ENCODE assay signal across 13 mouse cellular contexts in the genomic region with DNA sequence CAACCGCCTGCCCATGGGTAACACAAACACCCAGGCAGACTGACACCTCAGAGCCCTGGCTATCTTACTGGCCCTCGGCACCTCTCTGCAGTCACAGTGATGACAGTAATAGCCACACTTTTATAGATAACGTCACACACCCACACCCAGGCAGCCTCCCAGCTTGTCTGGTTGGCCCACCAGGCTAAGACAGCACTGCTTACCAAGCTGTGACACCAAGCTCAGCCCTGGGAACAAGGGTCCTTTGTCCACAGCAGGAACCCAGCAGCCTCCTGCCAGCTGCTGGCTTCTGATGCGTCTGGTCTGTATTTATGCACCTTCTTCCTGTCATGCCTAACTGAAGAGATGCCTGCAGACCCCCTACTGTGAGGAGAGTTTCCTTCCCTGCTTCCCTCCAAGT. TPM values are rescaled to one million over a fixed set of nuclear protein-coding genes. Genes with fewer than 3 reads are reported as not detected.
DNase-seq lines count a peak whose midpoint lies in the region; ATAC-seq and TF ChIP-seq lines count a peak whose summit lies in the region.
"Had no signal": no experiment of that assay in that cellular context is flagged by ENCODE, and none has a peak within 500 bp of the region (broad histone marks: within the 10 kb centered on the region; RNA-seq: fewer than 3 reads in every experiment).

No protein-coding gene starts in this region.

- ATAC-seq in limb, embryonic 14.5 days (ENCODE audit: low FRiP score, low read depth), result no peak
- ATAC-seq in forebrain, embryonic 14.5 days, result no peak
- no peak for ATAC-seq in megakaryocyte progenitor cell, adult 5-6 weeks (replicated peaks; ENCODE audit: poor library complexity)

- H3K27me3 ChIP-seq in heart, embryonic 10.5 days (ENCODE audit: insufficient read depth, poor library complexity, severe bottlenecking), result peaks cover 31% of the 10 kb centered on the region
- H3K27me3 ChIP-seq in limb, embryonic 14.5 days (ENCODE audit: control insufficient read depth, insufficient read depth, low read length), result no peaks in the 10 kb centered on the region
- H3K27me3 ChIP-seq in forebrain, embryonic 14.5 days (replicated peaks; ENCODE audit: control insufficient read depth, insufficient read depth, low read length), result no peaks in the 10 kb centered on the region

- H3K27ac ChIP-seq in heart, embryonic 10.5 days, result peak overlapping the region; percentile 24; the same call in 1 of the 2 replicates
- H3K27ac ChIP-seq in limb, embryonic 14.5 days (replicated peaks; ENCODE audit: low read depth, low read length), result 0 out of 2 replicates have a peak overlapping the region, but pooled peaks have one; percentile 39
- no peak overlapping the region for H3K27ac ChIP-seq in forebrain, embryonic 14.5 days (ENCODE audit: low read depth, low read length)
- H3K27ac ChIP-seq: liver, embryonic 14.5 days had no signal

- peak; percentile 91 for DNase-seq in heart, embryonic 10.5 days (ENCODE audit: low spot score)
- DNase-seq in heart, adult 18-20 months, result no peak
- peak; percentile 34 for DNase-seq in layer of hippocampus, adult 9-11 months
- DNase-seq in layer of hippocampus, adult 8-10 months (ENCODE audit: low spot score in 2 of 2), result no peak
- DNase-seq in embryo, embryonic 10 days (ENCODE audit: low spot score), result peak; percentile 28
- peak; percentile 16 for DNase-seq in limb, embryonic 14.5 days (ENCODE audit: low spot score)
- no peak for DNase-seq in forebrain, embryonic 14.5 days (ENCODE audit: low spot score)
- DNase-seq: cerebellum, postnatal 10 days; kidney, postnatal 10 days; lung, postnatal 4 days; thymus, adult 18-20 months had no signal

- no peaks in the 10 kb centered on the region for H3K9me3 ChIP-seq in heart, embryonic 10.5 days
- H3K9me3 ChIP-seq in limb, embryonic 14.5 days (ENCODE audit: control insufficient read depth, low read length), result no peaks in the 10 kb centered on the region
- H3K9me3 ChIP-seq in forebrain, embryonic 14.5 days (replicated peaks; ENCODE audit: control insufficient read depth, low read length), result no peaks in the 10 kb centered on the region

- no peak overlapping the region for H3K9ac ChIP-seq in limb, embryonic 14.5 days (ENCODE audit: low read depth, low read length, severe bottlenecking)
- no peak overlapping the region for H3K9ac ChIP-seq in forebrain, embryonic 14.5 days (ENCODE audit: low read length)
- H3K9ac ChIP-seq: liver, embryonic 14.5 days had no signal

- peaks cover 50% of the 10 kb centered on the region for H3K4me1 ChIP-seq in heart, embryonic 10.5 days
- H3K4me1 ChIP-seq in limb, embryonic 14.5 days (ENCODE audit: control insufficient read depth, insufficient read depth, low read length), result peaks cover 24% of the 10 kb centered on the region
- no peaks in the 10 kb centered on the region; the same call in 1 of the 2 replicates for H3K4me1 ChIP-seq in forebrain, embryonic 14.5 days (ENCODE audit: control insufficient read depth, insufficient read depth, low read length)

- no peaks in the 10 kb centered on the region for H3K36me3 ChIP-seq in heart, embryonic 10.5 days
- no peaks in the 10 kb centered on the region for H3K36me3 ChIP-seq in limb, embryonic 14.5 days (ENCODE audit: control insufficient read depth, insufficient read depth, low read length)
- H3K36me3 ChIP-seq in forebrain, embryonic 14.5 days (ENCODE audit: control insufficient read depth, insufficient read depth, low read length), result no peaks in the 10 kb centered on the region

- H3K4me2 ChIP-seq in limb, embryonic 14.5 days (replicated peaks; ENCODE audit: low read depth, low read length, severe bottlenecking), result no peak overlapping the region
- H3K4me2 ChIP-seq in forebrain, embryonic 14.5 days (ENCODE audit: low read length), result no peak overlapping the region

- TF ChIP-seq POLR2A in limb, embryonic 14.5 days (IDR thresholded peaks at IDR 0.05; ENCODE audit: borderline replicate concordance, extremely low read depth, insufficient read depth, insufficient read length), result no peak

- no peak overlapping the region for H3K4me3 ChIP-seq in heart, embryonic 10.5 days
- no peak overlapping the region for H3K4me3 ChIP-seq in limb, embryonic 14.5 days (replicated peaks; ENCODE audit: low read length)
- no peak overlapping the region for H3K4me3 ChIP-seq in forebrain, embryonic 14.5 days (ENCODE audit: low read depth, low read length)

- WGBS in heart, embryonic 10.5 days, result 4% methylated on average over 4 of the region's 4 CpGs
- 36% methylated on average over 4 of the region's 4 CpGs for WGBS in limb, embryonic 14.5 days
- 54% methylated on average over 4 of the region's 4 CpGs for WGBS in forebrain, embryonic 14.5 days

RNA-seq across cellular contexts. Expression of a gene that starts 38.3 kb away (rescaled TPM):
- polyA plus RNA-seq in heart, embryonic 10.5 days (2016; fragmentation: Nextera tagmentation; extraction: Ambion mirVana), result 9.9 and 10.3 TPM in 2 replicates
- 10 to 100 TPM; 26.2 to 28.0 TPM for total RNA-seq in heart, adult 18-20 months (2021)
- 10 to 100 TPM; 29.6 to 50.2 (median 41.7) TPM for total RNA-seq in layer of hippocampus, adult 8-10 months (2022)
- 31.1 and 31.3 TPM in 2 replicates for polyA plus RNA-seq in limb, embryonic 14.5 days (2012; rRNA removed)
- polyA plus RNA-seq in limb, embryonic 14.5 days (2014; fragmentation: Nextera tagmentation; extraction: Ambion mirVana), result 14.2 and 15.0 TPM in 2 replicates
- 14.5 and 15.2 TPM in 2 replicates for polyA plus RNA-seq in forebrain, embryonic 14.5 days (2014; fragmentation: Nextera tagmentation; extraction: Ambion mirVana)
- 19.0 and 24.9 TPM in 2 replicates for total RNA-seq in megakaryocyte progenitor cell, adult 5-6 weeks (2015)
- total RNA-seq in megakaryocyte progenitor cell, adult 5-6 weeks (2017), result 26.7 and 29.6 TPM in 2 replicates

RNA-seq across cellular contexts. Expression of a gene that starts 46.2 kb away (rescaled TPM):
- 5.6 and 9.4 TPM in 2 replicates for polyA plus RNA-seq in heart, embryonic 10.5 days (2016; fragmentation: Nextera tagmentation; extraction: Ambion mirVana)
- total RNA-seq in heart, adult 18-20 months (2021), result 1 to 10 TPM; 2.1 to 2.2 TPM
- total RNA-seq in layer of hippocampus, adult 8-10 months (2022), result 10 to 100 TPM in 1 of 4 experiments, 1 to 10 TPM in 3; 7.6 to 12.4 (median 8.7) TPM
- 7.5 and 8.3 TPM in 2 replicates for polyA plus RNA-seq in limb, embryonic 14.5 days (2012; rRNA removed)
- polyA plus RNA-seq in limb, embryonic 14.5 days (2014; fragmentation: Nextera tagmentation; extraction: Ambion mirVana), result 7.6 and 8.5 TPM in 2 replicates
- 6.1 and 8.3 TPM in 2 replicates for polyA plus RNA-seq in forebrain, embryonic 14.5 days (2014; fragmentation: Nextera tagmentation; extraction: Ambion mirVana)
- 6.2 and 8.4 TPM in 2 replicates for total RNA-seq in megakaryocyte progenitor cell, adult 5-6 weeks (2015)
- 6.3 and 7.5 TPM in 2 replicates for total RNA-seq in megakaryocyte progenitor cell, adult 5-6 weeks (2017)

RNA-seq across cellular contexts. Expression of a gene that starts 58.5 kb away (rescaled TPM):
- polyA plus RNA-seq in heart, embryonic 10.5 days (2016; fragmentation: Nextera tagmentation; extraction: Ambion mirVana), result 4.6 and 7.2 TPM in 2 replicates
- total RNA-seq in heart, adult 18-20 months (2021), result 10 to 100 TPM; 73.5 to 83.6 TPM
- 10 to 100 TPM in 1 of 4 experiments, 1 to 10 TPM in 3; 4.8 to 11.1 (median 8.9) TPM for total RNA-seq in layer of hippocampus, adult 8-10 months (2022)
- 48.8 and 73.1 TPM in 2 replicates for polyA plus RNA-seq in limb, embryonic 14.5 days (2012; rRNA removed)
- 49.2 and 59.2 TPM in 2 replicates for polyA plus RNA-seq in limb, embryonic 14.5 days (2014; fragmentation: Nextera tagmentation; extraction: Ambion mirVana)
- 7.8 and 10.0 TPM in 2 replicates for polyA plus RNA-seq in forebrain, embryonic 14.5 days (2014; fragmentation: Nextera tagmentation; extraction: Ambion mirVana)
- not detected in 2 replicates for total RNA-seq in megakaryocyte progenitor cell, adult 5-6 weeks (2015)
- not detected in 2 replicates for total RNA-seq in megakaryocyte progenitor cell, adult 5-6 weeks (2017)

Comparison
In these comparisons a context has a peak if more than half of its experiments do, and no peak if none do; other contexts are left out.
1. DNase-seq: peak in heart, embryonic 10.5 days (single experiment), layer of hippocampus, adult 9-11 months (single experiment), embryo, embryonic 10 days (single experiment) and limb, embryonic 14.5 days (single experiment); none in heart, adult 18-20 months (0 of 2), layer of hippocampus, adult 8-10 months (0 of 2) and forebrain, embryonic 14.5 days (single experiment).
2. RNA of a gene that starts 58.5 kb away (total RNA-seq): 73.5 to 83.6 TPM in heart, adult 18-20 months; 4.8 to 11.1 TPM in layer of hippocampus, adult 8-10 months and not detected in megakaryocyte progenitor cell, adult 5-6 weeks; every median in the first group is over 4 times any median in the second.